Comparison of ENCODE assay signal across 8 mouse cellular contexts in the genomic region with DNA sequence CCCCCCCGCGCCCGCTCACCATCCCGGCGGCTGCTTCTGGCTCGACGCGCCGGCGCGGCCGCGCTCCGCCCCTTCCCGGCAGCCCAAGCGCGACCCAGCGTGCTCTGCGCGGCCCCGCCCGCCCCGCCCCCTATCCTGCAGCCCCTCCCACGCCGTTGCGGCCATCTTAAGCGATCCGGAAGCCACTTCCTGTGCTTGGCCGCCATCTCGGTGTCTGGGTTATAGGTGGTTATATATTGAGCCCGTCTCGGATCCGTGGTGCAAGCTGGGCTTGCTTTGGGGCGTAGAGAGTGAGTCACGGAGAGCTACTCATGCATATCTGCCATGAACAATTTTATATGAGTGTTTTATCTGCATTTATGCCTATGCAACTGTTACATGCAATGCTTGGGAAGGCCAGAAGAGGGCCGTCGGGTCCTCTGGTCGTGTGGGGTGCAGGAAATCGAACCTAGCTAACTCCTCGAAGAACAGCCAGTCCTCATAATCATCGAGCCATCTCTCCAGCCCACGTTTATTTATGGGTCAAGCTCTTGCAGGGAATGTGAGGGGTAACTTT. TPM values are rescaled to one million over a fixed set of nuclear protein-coding genes. Genes with fewer than 3 reads are reported as not detected.
DNase-seq lines count a peak whose midpoint lies in the region; ATAC-seq and TF ChIP-seq lines count a peak whose summit lies in the region.

Gene Elob (minus strand): TSS at position 73 of the 556 bp plus-strand sequence.

- H3K9me3 ChIP-seq in heart, embryonic 10.5 days: no peaks in the 10 kb centered on the region
- no peaks in the 10 kb centered on the region for H3K9me3 ChIP-seq in kidney, embryonic 15.5 days (replicated peaks)

- peak within 1 kb of the TSS; percentile 77 for H3K9ac ChIP-seq in kidney, embryonic 15.5 days

- TF ChIP-seq POLR2A in bone marrow macrophage, adult 2 months (IDR thresholded peaks at IDR 0.05; ENCODE audit: borderline replicate concordance, low read depth, low read length): no peak

- H3K4me1 ChIP-seq in bone marrow macrophage, adult 2 months (ENCODE audit: control insufficient read depth, insufficient read depth, low read length): peaks cover 14% of the 10 kb centered on the region
- H3K4me1 ChIP-seq in heart, embryonic 10.5 days: peaks cover 5% of the 10 kb centered on the region; the same call in 1 of the 2 replicates
- peaks cover 15% of the 10 kb centered on the region for H3K4me1 ChIP-seq in kidney, embryonic 15.5 days

- peaks cover 33% of the 10 kb centered on the region for H3K36me3 ChIP-seq in heart, embryonic 10.5 days
- peaks cover 33% of the 10 kb centered on the region for H3K36me3 ChIP-seq in kidney, embryonic 15.5 days

- DNase-seq in A20 (ENCODE audit: low read depth, low spot score) (peak; percentile 94), liver (peak; percentile 93)
- DNase-seq in heart, embryonic 10.5 days (ENCODE audit: low spot score): peak; percentile 94
- DNase-seq in spleen, postnatal 4 days (ENCODE audit: low spot score in 2 of 2): peak; percentile 84 to 92

- H3K4me2 ChIP-seq in kidney, embryonic 15.5 days: peak within 1 kb of the TSS; percentile 72

- peak within 1 kb of the TSS; percentile 95 for H3K4me3 ChIP-seq in bone marrow macrophage, adult 2 months (ENCODE audit: insufficient read depth, low read length)
- H3K4me3 ChIP-seq in heart, embryonic 10.5 days: peak within 1 kb of the TSS; percentile 86
- peak within 1 kb of the TSS; percentile 69 for H3K4me3 ChIP-seq in kidney, embryonic 15.5 days (replicated peaks)

- ATAC-seq in erythroblast, adult 5-6 weeks (replicated peaks; ENCODE audit: low FRiP score, poor library complexity, severe bottlenecking): peak; percentile 90
- ATAC-seq in kidney, embryonic 15.5 days (replicated peaks; ENCODE audit: low FRiP score): peak; percentile 93
- ATAC-seq in monocyte, adult 5-6 weeks (replicated peaks; ENCODE audit: insufficient number of reproducible peaks, low FRiP score, low TSS enrichment, poor library complexity, severe bottlenecking): peak; percentile 82

- H3K27ac ChIP-seq in bone marrow macrophage, adult 2 months (ENCODE audit: insufficient read depth, low read depth, low read length): peak within 1 kb of the TSS; percentile 96
- H3K27ac ChIP-seq in heart, embryonic 10.5 days: peak within 1 kb of the TSS; percentile 93
- peak within 1 kb of the TSS; percentile 97 for H3K27ac ChIP-seq in kidney, embryonic 15.5 days

- 1% methylated on average over 22 of the region's 42 CpGs for WGBS in heart, embryonic 10.5 days
- WGBS in kidney, embryonic 15.5 days: under 1% methylated on average over 33 of the region's 42 CpGs

- peaks cover 32% of the 10 kb centered on the region for H3K27me3 ChIP-seq in heart, embryonic 10.5 days (ENCODE audit: insufficient read depth, poor library complexity, severe bottlenecking)
- peaks cover 34% of the 10 kb centered on the region for H3K27me3 ChIP-seq in kidney, embryonic 15.5 days

- peak; percentile 88 for TF ChIP-seq CTCF in bone marrow macrophage, adult 2 months (IDR thresholded peaks at IDR 0.05; ENCODE audit: low read depth, low read length)

RNA-seq across cellular contexts. Expression of gene Elob, which starts in this region (rescaled TPM):
- polyA plus RNA-seq in bone marrow macrophage, adult 2 months (2012; ENCODE audit: insufficient read depth, insufficient read length, missing spikeins): 240 and 243 TPM in 2 replicates
- 94.3 and 118 TPM in 2 replicates for total RNA-seq in erythroblast, adult 5-6 weeks (2015; ENCODE audit: low replicate concordance)
- total RNA-seq in erythroblast, adult 5-6 weeks (2017; ENCODE audit: low replicate concordance): 33.2 and 50.0 TPM in 2 replicates
- polyA plus RNA-seq in heart, embryonic 10.5 days (2016; fragmentation: Nextera tagmentation; extraction: Ambion mirVana): 907 and 984 TPM in 2 replicates
- 999 and 1,052 TPM in 2 replicates for polyA plus RNA-seq in kidney, embryonic 15.5 days (2015; fragmentation: Nextera tagmentation; extraction: Ambion mirVana)
- total RNA-seq in monocyte, adult 5-6 weeks (2017): 89.4 to 137 TPM (median 96.5 TPM) in 3 replicates

Comparison
In these comparisons a context has a peak if more than half of its experiments do, and no peak if none do; other contexts are left out.
1. Peak in every context shown above with its lines: DNase-seq, ATAC-seq, H3K4me3 ChIP-seq and H3K27ac ChIP-seq.